In the genomic region with DNA sequence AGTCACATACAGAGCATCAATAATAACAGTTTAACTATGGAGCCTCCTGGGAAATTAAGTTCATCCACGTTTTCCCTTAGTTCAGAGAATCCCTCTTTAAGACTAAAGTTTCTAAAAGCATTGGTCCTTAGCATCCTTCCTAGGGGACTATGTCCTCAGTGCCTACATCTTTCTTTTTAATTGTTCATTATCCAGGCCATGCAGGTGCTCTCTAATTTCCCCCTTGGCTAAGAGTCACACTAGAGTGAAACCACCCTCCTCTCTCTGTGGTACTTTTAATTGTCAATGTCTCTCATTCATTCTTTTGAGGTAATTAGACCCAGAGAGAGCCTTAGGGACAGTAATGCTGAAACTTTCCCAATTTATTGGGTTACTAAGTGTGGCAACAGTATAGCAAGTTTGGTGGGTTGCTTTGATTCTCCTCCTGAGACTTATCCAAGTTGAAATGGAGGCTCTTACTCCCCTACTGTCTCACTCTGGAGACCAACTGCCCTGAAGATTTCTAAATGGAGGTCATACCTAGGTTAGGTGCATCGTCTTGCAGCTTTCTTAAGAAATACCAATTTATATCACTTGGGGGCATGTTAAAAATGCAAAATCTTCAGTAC, we compare ENCODE assay signal across 32 mouse cellular contexts. TPM values are rescaled to one million over a fixed set of nuclear protein-coding genes. Genes with fewer than 3 reads are reported as not detected.
"Had no signal": no experiment of that assay in that cellular context is flagged by ENCODE, and none has a peak within 500 bp of the region (broad histone marks: within the 10 kb centered on the region; RNA-seq: fewer than 3 reads in every experiment).

No protein-coding gene starts in this region.

- H3K27ac ChIP-seq: kidney, embryonic 15.5 days; layer of hippocampus, adult 2 months; limb, embryonic 10.5 days; limb, embryonic 13.5 days; liver, embryonic 12.5 days; liver, embryonic 15.5 days; lung, embryonic 15.5 days; stomach, embryonic 15.5 days had no signal

- H3K4me1 ChIP-seq: kidney, embryonic 15.5 days; limb, embryonic 10.5 days; limb, embryonic 13.5 days; lung, embryonic 15.5 days; stomach, embryonic 15.5 days had no signal

- H3K36me3 ChIP-seq: kidney, embryonic 15.5 days; limb, embryonic 10.5 days; limb, embryonic 13.5 days; liver, embryonic 12.5 days; liver, embryonic 15.5 days; lung, embryonic 15.5 days; stomach, embryonic 15.5 days had no signal

- H3K4me2 ChIP-seq: kidney, embryonic 15.5 days; limb, embryonic 13.5 days; liver, embryonic 12.5 days; liver, embryonic 15.5 days; lung, embryonic 15.5 days; midbrain, embryonic 11.5 days; stomach, embryonic 15.5 days had no signal

- DNase-seq: kidney, adult 11 months; kidney, adult 8-10 months; kidney, postnatal 14 days; layer of hippocampus, adult 9-11 months; liver; lung, adult 18-20 months; lung, postnatal 10 days; lung, postnatal 36 days; midbrain, embryonic 14.5 days; right cerebral cortex, postnatal 25 days; spleen, adult 18-20 months; thymus, postnatal 25 days had no signal

- ATAC-seq: liver, embryonic 12.5 days had no signal

- H3K27me3 ChIP-seq: kidney, embryonic 15.5 days; limb, embryonic 13.5 days; liver, embryonic 12.5 days; liver, embryonic 15.5 days; lung, embryonic 15.5 days; stomach, embryonic 15.5 days had no signal

- H3K4me3 ChIP-seq: kidney, embryonic 15.5 days; layer of hippocampus, adult 2 months; limb, embryonic 10.5 days; limb, embryonic 13.5 days; liver, embryonic 12.5 days; liver, embryonic 15.5 days; lung, embryonic 15.5 days; myocyte; stomach, embryonic 15.5 days had no signal

- H3K9ac ChIP-seq: kidney, embryonic 15.5 days; limb, embryonic 13.5 days; liver, embryonic 12.5 days; liver, embryonic 15.5 days; lung, embryonic 15.5 days; stomach, embryonic 15.5 days had no signal

- H3K9me3 ChIP-seq: kidney, embryonic 15.5 days; limb, embryonic 10.5 days; limb, embryonic 13.5 days; liver, embryonic 12.5 days; liver, embryonic 15.5 days; lung, embryonic 15.5 days; stomach, embryonic 15.5 days had no signal

RNA-seq across cellular contexts. Expression of gene Gm5244, which starts 15.6 kb away (rescaled TPM):
- total RNA-seq: layer of hippocampus, adult 2 months; layer of hippocampus, postnatal 25 days; left cerebral cortex, adult 18-20 months; left cerebral cortex, postnatal 25 days; megakaryocyte progenitor cell, adult 5-6 weeks; megakaryocyte-erythroid progenitor cell, adult 5-6 weeks; monocyte, adult 5-6 weeks had no signal
- polyA plus RNA-seq: kidney, embryonic 15.5 days; large intestine, adult 2 months; limb, embryonic 10.5 days; limb, embryonic 13.5 days; liver, embryonic 12.5 days; liver, embryonic 15.5 days; lung, embryonic 15.5 days; midbrain, embryonic 11.5 days; midbrain, embryonic 14.5 days; myocyte; neural tube, embryonic 11.5 days; neural tube, embryonic 14.5 days; stomach, embryonic 15.5 days; thymus, postnatal 0 days had no signal

RNA-seq across cellular contexts. Expression of gene Olfr1444, which starts 26.2 kb away (rescaled TPM):
- total RNA-seq: layer of hippocampus, adult 2 months; layer of hippocampus, postnatal 25 days; left cerebral cortex, adult 18-20 months; left cerebral cortex, postnatal 25 days; megakaryocyte progenitor cell, adult 5-6 weeks; megakaryocyte-erythroid progenitor cell, adult 5-6 weeks; monocyte, adult 5-6 weeks had no signal
- polyA plus RNA-seq: kidney, embryonic 15.5 days; large intestine, adult 2 months; limb, embryonic 10.5 days; limb, embryonic 13.5 days; liver, embryonic 12.5 days; liver, embryonic 15.5 days; lung, embryonic 15.5 days; midbrain, embryonic 11.5 days; midbrain, embryonic 14.5 days; myocyte; neural tube, embryonic 11.5 days; neural tube, embryonic 14.5 days; stomach, embryonic 15.5 days had no signal

RNA-seq across cellular contexts. Expression of gene Olfr1445, which starts 52.7 kb away (rescaled TPM):
- total RNA-seq: layer of hippocampus, adult 2 months; layer of hippocampus, postnatal 25 days; left cerebral cortex, adult 18-20 months; left cerebral cortex, postnatal 25 days; megakaryocyte progenitor cell, adult 5-6 weeks; megakaryocyte-erythroid progenitor cell, adult 5-6 weeks had no signal
- polyA plus RNA-seq: kidney, embryonic 15.5 days; large intestine, adult 2 months; limb, embryonic 10.5 days; limb, embryonic 13.5 days; liver, embryonic 12.5 days; liver, embryonic 15.5 days; lung, embryonic 15.5 days; midbrain, embryonic 11.5 days; midbrain, embryonic 14.5 days; myocyte; neural tube, embryonic 11.5 days; neural tube, embryonic 14.5 days; stomach, embryonic 15.5 days; thymus, postnatal 0 days had no signal
